Mouse (Mus musculus) heart, adult 2 months (tissue): Measurements from ENCODE around the gene Tmem107.

ENCODE experiments used
- CTCF ChIP-seq: fragments of 200-600 bp; IDR thresholded peaks from 2 replicates; pipeline ENCODE4 v1.8.1; 2022; ENCODE audit warnings: antibody characterized with exemption, mild to moderate bottlenecking, moderate library complexity
- EP300 ChIP-seq: fragments of 200-500 bp; IDR thresholded peaks from 2 replicates; pipeline ENCODE4 v1.6.1; 2011; ENCODE audit warnings: low read depth, low read length, control low read depth; ENCODE audit not compliant: insufficient read depth
- POLR2A ChIP-seq: fragments of 200-500 bp; IDR thresholded peaks from 2 replicates; pipeline ENCODE4 v1.6.1; 2011; ENCODE audit warnings: mild to moderate bottlenecking, low read depth, low read length, control low read depth; ENCODE audit not compliant: insufficient read depth

DNA sequence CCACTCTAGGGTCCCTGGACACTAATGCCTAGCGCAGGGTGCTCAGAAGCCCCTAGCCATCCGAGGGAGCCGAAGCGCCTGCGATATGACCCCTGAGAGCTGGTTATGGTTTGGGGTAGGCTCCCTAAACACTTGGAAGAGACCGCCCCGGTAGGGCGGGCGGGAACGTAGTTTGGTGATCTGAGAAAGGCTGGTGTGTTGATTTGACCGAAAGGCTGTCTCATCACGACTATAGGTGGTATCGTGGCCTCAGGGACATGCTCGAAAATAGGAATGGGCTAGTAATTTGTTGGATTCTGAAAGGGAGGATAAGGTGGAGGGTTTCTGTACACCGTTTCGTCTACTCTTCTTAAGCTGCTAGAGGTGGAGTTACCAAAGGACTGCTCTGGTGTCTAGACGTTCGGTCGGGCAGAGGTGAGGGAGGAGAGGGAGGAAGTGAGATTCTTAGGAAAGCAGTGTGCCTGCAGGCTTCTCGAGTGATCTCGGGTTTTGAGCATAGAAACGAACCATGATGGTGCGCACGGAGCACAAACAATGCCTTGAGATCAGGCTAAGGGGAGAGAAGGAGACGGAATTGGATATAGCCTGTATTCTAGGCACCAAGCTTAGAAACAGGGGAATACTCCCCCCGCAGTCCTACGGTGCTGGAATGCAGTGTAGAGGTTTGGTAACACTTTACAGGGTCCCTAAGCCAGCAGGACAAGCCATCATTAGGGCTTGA is 25.1 kb downstream of the Tmem107 start:
- TF ChIP-seq CTCF, result no peak
- TF ChIP-seq POLR2A, result peak; percentile 70
- no peak for TF ChIP-seq EP300
